Mouse (Mus musculus) CH12.LX (cell line): ENCODE measurements at regions not wholly inside any gene's neighbourhood (a gene's known extent, or its start where the extent isn't known, plus 50 kb on each side); places are given as distances from the start of the nearest gene placed in this dataset.

ENCODE experiments used
- CTCF ChIP-seq, 2 experiments: IDR thresholded peaks in 1 of 2; conservative IDR thresholded peaks in 1 of 2; 2 replicates each; pipeline ENCODE4 v1.5.1; 2011 to 2012; ENCODE audit warnings: low read depth in 2 of 2, low read length in 2 of 2, improper control_type of control experiment in 1 of 2, inconsistent platforms in 1 of 2, mild to moderate bottlenecking in 1 of 2, moderate library complexity in 1 of 2
- E2F4 ChIP-seq: IDR thresholded peaks from 2 replicates; pipeline ENCODE4 v1.6.1; 2011; ENCODE audit warnings: low read depth, low read length, improper control_type of control experiment; ENCODE audit not compliant: insufficient replicate concordance
- ELF1 ChIP-seq: IDR thresholded peaks from 2 replicates; pipeline ENCODE4 v1.6.1; 2014; ENCODE audit warnings: low read depth, mild to moderate bottlenecking, inconsistent platforms, low read length, improper control_type of control experiment
- EP300 ChIP-seq: IDR thresholded peaks from 2 replicates; pipeline ENCODE4 v1.6.1; 2011; ENCODE audit warnings: low read length, improper control_type of control experiment
- ETS1 ChIP-seq: conservative IDR thresholded peaks from 2 replicates; pipeline ENCODE4 v1.6.1; 2012; ENCODE audit warnings: low read depth, mild to moderate bottlenecking, inconsistent platforms, low read length, improper control_type of control experiment, moderate library complexity
- HCFC1 ChIP-seq: IDR thresholded peaks from 2 replicates; pipeline ENCODE4 v1.6.1; 2012; ENCODE audit warnings: low read depth, mild to moderate bottlenecking, inconsistent platforms, low read length, improper control_type of control experiment
- JUND ChIP-seq: conservative IDR thresholded peaks from 2 replicates; pipeline ENCODE4 v1.6.1; 2011; ENCODE audit warnings: low read depth, low read length, improper control_type of control experiment
- MAZ ChIP-seq: IDR thresholded peaks from 2 replicates; pipeline ENCODE4 v1.6.1; 2012; ENCODE audit warnings: low read depth, mild to moderate bottlenecking, inconsistent platforms, low read length, improper control_type of control experiment, moderate library complexity
- POLR2A ChIP-seq: IDR thresholded peaks from 2 replicates; pipeline ENCODE4 v1.6.1; 2011; ENCODE audit warnings: low read depth, mild to moderate bottlenecking, improper control_type of control experiment, low read length
- TCF12 ChIP-seq: IDR thresholded peaks from 2 replicates; pipeline ENCODE4 v1.6.1; 2014; ENCODE audit warnings: low read depth, mild to moderate bottlenecking, inconsistent platforms, low read length, improper control_type of control experiment
- ZC3H11A ChIP-seq: IDR thresholded peaks from 2 replicates; pipeline ENCODE4 v1.6.1; 2012; ENCODE audit warnings: low read depth, mild to moderate bottlenecking, inconsistent platforms, low read length, improper control_type of control experiment
- ZMIZ1 ChIP-seq: IDR thresholded peaks from 2 replicates; pipeline ENCODE4 v1.6.1; 2012; ENCODE audit warnings: low read depth, mild to moderate bottlenecking, inconsistent platforms, low read length, improper control_type of control experiment

- no peak for TF ChIP-seq ELF1
- no peak for TF ChIP-seq POLR2A
- TF ChIP-seq TCF12 = no peak
- no peak for TF ChIP-seq ETS1
- TF ChIP-seq ZC3H11A = no peak
- no peak for TF ChIP-seq CTCF (conservative IDR thresholded peaks at IDR 0.05 in 1 of 2, IDR thresholded peaks at IDR 0.05 in 1 of 2; ENCODE audit: low read depth in 2 of 2, low read length in 2 of 2)
- TF ChIP-seq HCFC1 = no peak
- no peak for TF ChIP-seq MAZ
- TF ChIP-seq ZMIZ1 = no peak
- TF ChIP-seq JUND = no peak
- no peak for TF ChIP-seq EP300
- no peak for TF ChIP-seq E2F4
Measured at GRCm38 (mm10) chr1:89366891-89367290, 87.7 kb upstream of the Agap1 start.
